Mouse (Mus musculus) heart, adult 8-10 months (tissue): ENCODE results near the gene Magi1. TPM values are rescaled to one million over a fixed set of nuclear protein-coding genes. Genes with fewer than 3 reads are reported as not detected.

Source experiments
- DNase-seq: peaks from one replicate; pipeline ENCODE4 v3.0.0; 2022; ENCODE audit warnings: low spot score
- total RNA-seq, 4 experiments: library from RNA; stranded (reverse); gene quantifications; 2 replicates each; pipeline ENCODE4 v1.2.4; 2022

Gene Magi1
- total RNA-seq, 4 experiments from 2014 or later: 11.3 to 16.5 (median 15.2) TPM

- DNase-seq: no peak
Measured at GRCm38 (mm10) chr6:94257831-94258173, 25.9 kb downstream of the Magi1 start.

- DNase-seq: no peak
Measured at GRCm38 (mm10) chr6:94256982-94257830, 26.5 kb downstream of the Magi1 start.

GRCm38 (mm10) chr6:94253943-94254342 is 29.8 kb downstream of the Magi1 start:
- no peak for DNase-seq

- no peak for DNase-seq
Measured at GRCm38 (mm10) chr6:94251358-94251945, 32.3 kb downstream of the Magi1 start.

- no peak for DNase-seq
Measured at GRCm38 (mm10) chr6:94249286-94249790, 34.4 kb downstream of the Magi1 start.

- peak; percentile 47 for DNase-seq
Measured at GRCm38 (mm10) chr6:94241251-94241650, 42.5 kb downstream of the Magi1 start.

- DNase-seq: no peak
Measured at GRCm38 (mm10) chr6:94238643-94239042, 45.1 kb downstream of the Magi1 start.

- no peak for DNase-seq
Measured at GRCm38 (mm10) chr6:94236899-94237298, 46.8 kb downstream of the Magi1 start.

GRCm38 (mm10) chr6:94232243-94232785 is 51.4 kb downstream of the Magi1 start:
- DNase-seq: no peak

- no peak for DNase-seq
Measured at GRCm38 (mm10) chr6:94231831-94232230, 51.9 kb downstream of the Magi1 start.

GRCm38 (mm10) chr6:94231367-94231766 is 52.4 kb downstream of the Magi1 start:
- DNase-seq: no peak

- DNase-seq: no peak
Measured at GRCm38 (mm10) chr6:94230918-94231317, 52.8 kb downstream of the Magi1 start.

GRCm38 (mm10) chr6:94230129-94230528 is 53.6 kb downstream of the Magi1 start:
- DNase-seq: no peak

GRCm38 (mm10) chr6:94226262-94226661 is 57.5 kb downstream of the Magi1 start:
- no peak for DNase-seq

GRCm38 (mm10) chr6:94225832-94226231 is 57.9 kb downstream of the Magi1 start:
- peak; percentile 73 for DNase-seq

GRCm38 (mm10) chr6:94225091-94225490 is 58.6 kb downstream of the Magi1 start:
- no peak for DNase-seq

GRCm38 (mm10) chr6:94222253-94222652 is 61.5 kb downstream of the Magi1 start:
- DNase-seq: no peak

- DNase-seq: no peak
Measured at GRCm38 (mm10) chr6:94221750-94222149, 62.0 kb downstream of the Magi1 start.

- no peak for DNase-seq
Measured at GRCm38 (mm10) chr6:94218076-94218475, 65.6 kb downstream of the Magi1 start.

- DNase-seq: no peak
Measured at GRCm38 (mm10) chr6:94215834-94216233, 67.9 kb downstream of the Magi1 start.

- DNase-seq: peak; percentile 44
Measured at GRCm38 (mm10) chr6:94214895-94215538, 68.7 kb downstream of the Magi1 start.

GRCm38 (mm10) chr6:94205926-94206325 is 77.8 kb downstream of the Magi1 start:
- DNase-seq: no peak
